Mouse (Mus musculus) liver, embryonic 14.5 days (tissue): ENCODE measurements at regions not wholly inside any gene's neighbourhood (a gene's known extent, or its start where the extent isn't known, plus 50 kb on each side); places are given as distances from the start of the nearest gene placed in this dataset.

Source experiments
- ATAC-seq: fragments of 200-750 bp; cut with Nextera tagmentation; 2 replicates; pipeline ENCODE4 v1.8.0; 2017; ENCODE audit warnings: moderate number of reproducible peaks, mild to moderate bottlenecking, moderate library complexity; ENCODE audit not compliant: insufficient read depth
- DNase-seq, 3 experiments: peaks; one replicate each; pipeline ENCODE4 v3.0.0-alpha.2; 2012 to 2013; ENCODE audit warnings: low read depth in 3 of 3, low spot score in 3 of 3
- H3K27ac ChIP-seq: fragments of 300-500 bp; sonication (generic); 2 replicates; pipeline ENCODE4 v1.5.1; 2014; ENCODE audit warnings: moderate library complexity, mild to moderate bottlenecking, control low read depth, inconsistent platforms
- H3K27me3 ChIP-seq: fragments of 300-500 bp; sonication (generic); 2 replicates; pipeline ENCODE4 v1.6.1; 2014; ENCODE audit warnings: mild to moderate bottlenecking, low read length, moderate library complexity; ENCODE audit not compliant: control insufficient read depth, insufficient read depth
- H3K36me3 ChIP-seq: fragments of 300-500 bp; sonication (generic); replicated peaks from 2 replicates; pipeline ENCODE4 v1.6.1; 2014; ENCODE audit warnings: low read depth; ENCODE audit not compliant: control insufficient read depth, insufficient read depth
- H3K4me1 ChIP-seq, 2 experiments: fragments of 200-500 bp in 1 of 2; fragments of 300-500 bp in 1 of 2; sonication (generic) in 1 of 2; replicated peaks; 2 replicates each; pipeline ENCODE4 v1.6.1; 2012 to 2014; ENCODE audit warnings: antibody characterized with exemption in 1 of 2, inconsistent platforms in 1 of 2, low read length in 1 of 2; ENCODE audit not compliant: control insufficient read depth in 2 of 2, insufficient read depth in 2 of 2
- H3K4me2 ChIP-seq: fragments of 300-500 bp; sonication (generic); 2 replicates; pipeline ENCODE4 v1.6.1; 2014; ENCODE audit warnings: low read depth, mild to moderate bottlenecking, control low read depth, moderate library complexity
- H3K4me3 ChIP-seq, 2 experiments: fragments of 200-500 bp in 1 of 2; fragments of 300-500 bp in 1 of 2; sonication (generic) in 1 of 2; 2 replicates each; pipeline ENCODE4 v1.5.1; 2012 to 2014; ENCODE audit warnings: low read depth in 2 of 2, low read length in 2 of 2, mild to moderate bottlenecking in 2 of 2, control low read depth in 1 of 2, inconsistent platforms in 1 of 2, moderate library complexity in 1 of 2; ENCODE audit not compliant: insufficient read depth in 1 of 2
- H3K9ac ChIP-seq: fragments of 300-500 bp; sonication (generic); replicated peaks from 2 replicates; pipeline ENCODE4 v1.6.1; 2014; ENCODE audit warnings: mild to moderate bottlenecking, control low read depth, moderate library complexity
- H3K9me3 ChIP-seq: fragments of 300-500 bp; sonication (generic); 2 replicates; pipeline ENCODE4 v1.6.1; 2016; ENCODE audit warnings: low read length, mixed read lengths; ENCODE audit not compliant: control insufficient read depth
- CTCF ChIP-seq: IDR thresholded peaks from 2 replicates; pipeline ENCODE4 v1.5.1; 2016; ENCODE audit warnings: antibody characterized with exemption, low read depth, control low read depth
- EP300 ChIP-seq: IDR thresholded peaks from 2 replicates; pipeline ENCODE4 v1.6.1; 2016; ENCODE audit warnings: antibody characterized with exemption, low read depth
- WGBS: fragments of 180-500 bp; shearing (Covaris S2); extraction: QIAGEN DNeasy Blood & Tissue Kit; methylation state at CpG from one replicate; pipeline ENCODE4 v1.1.7; 2014; ENCODE audit not compliant: insufficient replicate concordance; 5-methylcytosine and 5-hydroxymethylcytosine counted together

- no peaks in the 10 kb centered on the region for H3K27me3 ChIP-seq
- H3K36me3 ChIP-seq = no peaks in the 10 kb centered on the region
- H3K9me3 ChIP-seq = no peaks in the 10 kb centered on the region
- no peak for DNase-seq
- H3K4me1 ChIP-seq = no peaks in the 10 kb centered on the region
- no peak for ATAC-seq
- H3K4me2 ChIP-seq = no peak overlapping the region
- 57% methylated on average over 18 of the region's 18 CpGs for WGBS
- no peak overlapping the region for H3K9ac ChIP-seq
- TF ChIP-seq CTCF = no peak
- no peak overlapping the region for H3K4me3 ChIP-seq
- no peak overlapping the region for H3K27ac ChIP-seq
Measured at GRCm38 (mm10) chr10:123800067-123800691, 536.4 kb downstream of the Fam19a2 start.

GRCm38 (mm10) chr10:123800692-123801528 lies 537.1 kb downstream of the Fam19a2 start:
- no peak for TF ChIP-seq EP300
- no peak overlapping the region for H3K4me3 ChIP-seq

GRCm38 (mm10) chr10:123810882-123811281 lies 547.1 kb downstream of the Fam19a2 start:
- WGBS = 75% methylated on average over 9 of the region's 9 CpGs

More at GRCm38 (mm10) chr10:123800692-123801528, 537.1 kb downstream of the Fam19a2 start:
- no peak overlapping the region for H3K4me2 ChIP-seq
- WGBS = 72% methylated on average over 17 of the region's 17 CpGs
- no peak overlapping the region for H3K27ac ChIP-seq
- H3K27me3 ChIP-seq = no peaks in the 10 kb centered on the region
- H3K4me1 ChIP-seq = no peaks in the 10 kb centered on the region
- DNase-seq (no peak), ATAC-seq (no peak)
- no peak overlapping the region for H3K9ac ChIP-seq
- no peaks in the 10 kb centered on the region for H3K36me3 ChIP-seq
- H3K9me3 ChIP-seq = no peaks in the 10 kb centered on the region

GRCm38 (mm10) chr10:123813142-123813541 lies 549.3 kb downstream of the Fam19a2 start:
- Histone ChIP-seq H3K4me3 (no peak overlapping the region), H3K4me1 (no peaks in the 10 kb centered on the region), H3K27ac (no peak overlapping the region), H3K36me3 (no peaks in the 10 kb centered on the region), H3K9ac (no peak overlapping the region), H3K9me3 (no peaks in the 10 kb centered on the region), H3K4me2 (no peak overlapping the region), H3K27me3 (no peaks in the 10 kb centered on the region)
- no peak for DNase-seq
- ATAC-seq = no peak
- TF ChIP-seq CTCF (no peak), EP300 (no peak)
- WGBS = 49% methylated on average over 2 of the region's 2 CpGs

More at GRCm38 (mm10) chr10:123810882-123811281, 547.1 kb downstream of the Fam19a2 start:
- no peaks in the 10 kb centered on the region for H3K9me3 ChIP-seq
- no peak overlapping the region for H3K9ac ChIP-seq
- H3K4me2 ChIP-seq = no peak overlapping the region
- TF ChIP-seq EP300 (no peak), CTCF (no peak)
- no peak overlapping the region for H3K27ac ChIP-seq
- no peaks in the 10 kb centered on the region for H3K27me3 ChIP-seq
- no peaks in the 10 kb centered on the region for H3K36me3 ChIP-seq
- no peak for ATAC-seq
- H3K4me3 ChIP-seq = no peak overlapping the region
- H3K4me1 ChIP-seq = no peaks in the 10 kb centered on the region
- DNase-seq = no peak

GRCm38 (mm10) chr10:123840061-123840751 lies 576.4 kb downstream of the Fam19a2 start:
- WGBS = 36% methylated on average over 13 of the region's 13 CpGs
- no peak for ATAC-seq
- no peak overlapping the region for H3K4me3 ChIP-seq
- DNase-seq = no peak
- H3K4me1 ChIP-seq = no peaks in the 10 kb centered on the region
- H3K4me2 ChIP-seq = no peak overlapping the region
- no peak overlapping the region for H3K27ac ChIP-seq
- no peaks in the 10 kb centered on the region for H3K9me3 ChIP-seq
- H3K27me3 ChIP-seq = no peaks in the 10 kb centered on the region
- H3K9ac ChIP-seq = no peak overlapping the region
- TF ChIP-seq EP300 = no peak
- TF ChIP-seq CTCF = no peak
- no peaks in the 10 kb centered on the region for H3K36me3 ChIP-seq
